Mouse (Mus musculus) small intestine, adult 2 months (tissue): ENCODE measurements at regions not wholly inside any gene's neighbourhood (a gene's known extent, or its start where the extent isn't known, plus 50 kb on each side); places are given as distances from the start of the nearest gene placed in this dataset.

ENCODE experiments used
- H3K27ac ChIP-seq: fragments of 200-500 bp; 2 replicates; pipeline ENCODE4 v1.5.1; 2012; ENCODE audit warnings: low read depth, low read length, control low read depth, inconsistent platforms; ENCODE audit not compliant: insufficient read depth
- H3K27me3 ChIP-seq: fragments of 200-500 bp; 2 replicates; pipeline ENCODE4 v1.6.1; 2012; ENCODE audit warnings: mild to moderate bottlenecking, moderate library complexity, low read length, inconsistent platforms; ENCODE audit not compliant: control insufficient read depth, insufficient read depth
- H3K36me3 ChIP-seq: fragments of 200-500 bp; 2 replicates; pipeline ENCODE4 v1.6.1; 2012; ENCODE audit warnings: mild to moderate bottlenecking, low read length, control low read depth, inconsistent platforms; ENCODE audit not compliant: control insufficient read depth, insufficient read depth
- H3K4me1 ChIP-seq: fragments of 200-500 bp; 2 replicates; pipeline ENCODE4 v1.6.1; 2012; ENCODE audit warnings: low read length, inconsistent platforms, mixed read lengths; ENCODE audit not compliant: control insufficient read depth, insufficient read depth, insufficient read length
- H3K4me3 ChIP-seq: fragments of 200-500 bp; 2 replicates; pipeline ENCODE4 v1.5.1; 2012; ENCODE audit warnings: low read depth, mild to moderate bottlenecking, control low read depth, inconsistent platforms, low read length, moderate library complexity
- CTCF ChIP-seq: fragments of 200-500 bp; IDR thresholded peaks from 2 replicates; pipeline ENCODE4 v1.5.1; 2012; ENCODE audit warnings: low read depth, mild to moderate bottlenecking, control low read depth, inconsistent platforms, low read length, moderate library complexity, mixed read lengths; ENCODE audit not compliant: insufficient replicate concordance, insufficient read length; ENCODE audit errors: extremely low read depth
- POLR2A ChIP-seq: fragments of 200-500 bp; IDR thresholded peaks from 2 replicates; pipeline ENCODE4 v1.6.1; 2012; ENCODE audit warnings: low read depth, mild to moderate bottlenecking, control low read depth, inconsistent platforms, low read length, moderate library complexity
- WGBS: fragments of 180-500 bp; shearing (Covaris S2); methylation state at CpG from one replicate; pipeline ENCODE4 v1.1.7; 2018; 5-methylcytosine and 5-hydroxymethylcytosine counted together

GRCm38 (mm10) chr7:117922270-117922669 lies 193.7 kb downstream of the Rps15a start:
- Histone ChIP-seq H3K27ac (no peak overlapping the region), H3K36me3 (no peaks in the 10 kb centered on the region), H3K4me1 (no peaks in the 10 kb centered on the region), H3K27me3 (no peaks in the 10 kb centered on the region), H3K4me3 (no peak overlapping the region)
- TF ChIP-seq POLR2A = no peak
- TF ChIP-seq CTCF = no peak

GRCm38 (mm10) chr7:117918206-117918995 lies 197.6 kb downstream of the Rps15a start:
- H3K27me3 ChIP-seq = no peaks in the 10 kb centered on the region
- no peaks in the 10 kb centered on the region for H3K4me1 ChIP-seq
- H3K4me3 ChIP-seq = no peak overlapping the region
- WGBS = 88% methylated on average over 10 of the region's 10 CpGs
- TF ChIP-seq CTCF (no peak), POLR2A (no peak)
- no peaks in the 10 kb centered on the region for H3K36me3 ChIP-seq
- H3K27ac ChIP-seq = no peak overlapping the region

GRCm38 (mm10) chr7:117916915-117917314 lies 199.1 kb downstream of the Rps15a start:
- Histone ChIP-seq H3K36me3 (no peaks in the 10 kb centered on the region), H3K4me3 (no peak overlapping the region), H3K4me1 (no peaks in the 10 kb centered on the region), H3K27ac (no peak overlapping the region), H3K27me3 (no peaks in the 10 kb centered on the region)
- 90% methylated on average over 6 of the region's 6 CpGs for WGBS
- no peak for TF ChIP-seq CTCF
- TF ChIP-seq POLR2A = no peak

- TF ChIP-seq CTCF = no peak
- TF ChIP-seq POLR2A = no peak
- Histone ChIP-seq H3K27ac (no peak overlapping the region), H3K27me3 (no peaks in the 10 kb centered on the region), H3K4me1 (no peaks in the 10 kb centered on the region), H3K36me3 (no peaks in the 10 kb centered on the region), H3K4me3 (no peak overlapping the region)
- 75% methylated on average over 3 of the region's 3 CpGs for WGBS
Observed at GRCm38 (mm10) chr7:117912453-117912852, 203.5 kb downstream of the Rps15a start.

- Histone ChIP-seq H3K36me3 (no peaks in the 10 kb centered on the region), H3K27me3 (no peaks in the 10 kb centered on the region), H3K4me3 (no peak overlapping the region), H3K4me1 (no peaks in the 10 kb centered on the region), H3K27ac (no peak overlapping the region)
- no peak for TF ChIP-seq POLR2A
- no peak for TF ChIP-seq CTCF
- WGBS = 89% methylated on average over 3 of the region's 3 CpGs
Observed at GRCm38 (mm10) chr7:117911062-117911461, 204.9 kb downstream of the Rps15a start.

GRCm38 (mm10) chr7:117896528-117896927 lies 219.5 kb downstream of the Rps15a start:
- 67% methylated on average over 2 of the region's 2 CpGs for WGBS
- H3K27ac ChIP-seq = no peak overlapping the region
- TF ChIP-seq POLR2A (no peak), CTCF (no peak)
- no peaks in the 10 kb centered on the region for H3K36me3 ChIP-seq
- H3K4me1 ChIP-seq = no peaks in the 10 kb centered on the region
- H3K27me3 ChIP-seq = no peaks in the 10 kb centered on the region
- no peak overlapping the region for H3K4me3 ChIP-seq

- Histone ChIP-seq H3K36me3 (no peaks in the 10 kb centered on the region), H3K27ac (no peak overlapping the region), H3K27me3 (no peaks in the 10 kb centered on the region), H3K4me3 (no peak overlapping the region), H3K4me1 (no peaks in the 10 kb centered on the region)
- WGBS = 69% methylated on average over 6 of the region's 6 CpGs
- TF ChIP-seq POLR2A (no peak), CTCF (no peak)
Observed at GRCm38 (mm10) chr7:117887288-117887687, 228.7 kb downstream of the Rps15a start.
